Mouse (Mus musculus) MEL (cell line): ENCODE data around the gene Sidt2. TPM values are rescaled to one million over a fixed set of nuclear protein-coding genes. Genes with fewer than 3 reads are reported as not detected.

Experiments
- DNase-seq: peaks from one replicate; pipeline ENCODE4 v3.0.0; 2011; ENCODE audit warnings: low read depth, low spot score
- H3K27ac ChIP-seq: 2 replicates; pipeline ENCODE4 v1.5.1; 2012; ENCODE audit warnings: low read depth, mild to moderate bottlenecking, control low read depth, low read length, moderate library complexity; ENCODE audit not compliant: control insufficient read depth
- H3K27me3 ChIP-seq, 2 experiments: fragments of 150-350 bp in 1 of 2; sonication (generic) in 1 of 2; 2 replicates each; pipeline ENCODE4 v1.6.1; 2012; ENCODE audit warnings: low read length in 2 of 2, mild to moderate bottlenecking in 2 of 2, improper control_type of control experiment in 1 of 2, moderate library complexity in 1 of 2; ENCODE audit not compliant: insufficient read depth in 2 of 2, control insufficient read depth in 1 of 2
- H3K36me3 ChIP-seq, 2 experiments: 2 replicates each; pipeline ENCODE4 v1.6.1; 2012 to 2014; ENCODE audit warnings: low read length in 2 of 2, improper control_type of control experiment in 1 of 2, inconsistent platforms in 1 of 2, mild to moderate bottlenecking in 1 of 2; ENCODE audit not compliant: insufficient read depth in 2 of 2, control insufficient read depth in 1 of 2
- H3K4me1 ChIP-seq, 2 experiments: fragments of 150-350 bp in 1 of 2; sonication (generic) in 1 of 2; 2 replicates each; pipeline ENCODE4 v1.6.1; 2012; ENCODE audit warnings: low read length in 2 of 2, improper control_type of control experiment in 1 of 2, mild to moderate bottlenecking in 1 of 2; ENCODE audit not compliant: insufficient read depth in 2 of 2, control insufficient read depth in 1 of 2
- H3K4me3 ChIP-seq, 2 experiments: fragments of 150-350 bp in 1 of 2; sonication (generic) in 1 of 2; 2 replicates each; pipeline ENCODE4 v1.5.1; 2012; ENCODE audit warnings: low read depth in 2 of 2, low read length in 2 of 2, mild to moderate bottlenecking in 2 of 2, moderate library complexity in 2 of 2, control low read depth in 1 of 2, improper control_type of control experiment in 1 of 2; ENCODE audit not compliant: control insufficient read depth in 1 of 2, insufficient read depth in 1 of 2
- H3K79me2 ChIP-seq: 2 replicates; pipeline ENCODE4 v1.6.1; 2012; ENCODE audit warnings: mild to moderate bottlenecking, low read length, moderate library complexity; ENCODE audit not compliant: control insufficient read depth, poor library complexity, insufficient read depth
- H3K9ac ChIP-seq: 2 replicates; pipeline ENCODE4 v1.6.1; 2012; ENCODE audit warnings: low read depth, mild to moderate bottlenecking, control low read depth, low read length, moderate library complexity; ENCODE audit not compliant: control insufficient read depth, poor library complexity, severe bottlenecking
- H3K9me3 ChIP-seq: fragments of 150-350 bp; sonication (generic); replicated peaks from 2 replicates; pipeline ENCODE4 v1.6.1; 2012; ENCODE audit warnings: mild to moderate bottlenecking, low read length, improper control_type of control experiment, moderate library complexity; ENCODE audit not compliant: insufficient read depth
- CHD1 ChIP-seq: IDR thresholded peaks from 2 replicates; pipeline ENCODE4 v1.6.1; 2012; ENCODE audit warnings: low read depth, mild to moderate bottlenecking, inconsistent platforms, low read length, improper control_type of control experiment
- CTCF ChIP-seq, 3 experiments: IDR thresholded peaks in 2 of 3; conservative IDR thresholded peaks in 1 of 3; 2 replicates each; pipeline ENCODE4 v1.5.1; 2011 to 2012; ENCODE audit warnings: low read length in 3 of 3, low read depth in 2 of 3, mild to moderate bottlenecking in 2 of 3, improper control_type of control experiment in 1 of 3, inconsistent platforms in 1 of 3, mixed read lengths in 1 of 3, moderate library complexity in 1 of 3; ENCODE audit not compliant: control insufficient read depth in 1 of 3, insufficient read depth in 1 of 3, poor library complexity in 1 of 3, severe bottlenecking in 1 of 3
- E2F4 ChIP-seq: IDR thresholded peaks from 2 replicates; pipeline ENCODE4 v1.6.1; 2011; ENCODE audit warnings: low read depth, low read length, improper control_type of control experiment, borderline replicate concordance
- ELF1 ChIP-seq: IDR thresholded peaks from 2 replicates; pipeline ENCODE4 v1.6.1; 2014; ENCODE audit warnings: low read depth, mild to moderate bottlenecking, inconsistent platforms, low read length, improper control_type of control experiment, moderate library complexity
- EP300 ChIP-seq, 2 experiments: IDR thresholded peaks; 2 replicates each; pipeline ENCODE4 v1.6.1; 2011; ENCODE audit warnings: improper control_type of control experiment in 2 of 2, low read length in 2 of 2, low read depth in 1 of 2, mild to moderate bottlenecking in 1 of 2
- GATA1 ChIP-seq: IDR thresholded peaks from 2 replicates; pipeline ENCODE4 v1.6.1; 2011; ENCODE audit warnings: low read depth, low read length, improper control_type of control experiment
- HCFC1 ChIP-seq: IDR thresholded peaks from 2 replicates; pipeline ENCODE4 v1.6.1; 2012; ENCODE audit warnings: low read depth, mild to moderate bottlenecking, inconsistent platforms, low read length, improper control_type of control experiment, moderate library complexity
- MAFK ChIP-seq: IDR thresholded peaks from 2 replicates; pipeline ENCODE4 v1.6.1; 2011; ENCODE audit warnings: low read depth, mild to moderate bottlenecking, low read length, improper control_type of control experiment, borderline replicate concordance
- MEF2A ChIP-seq: IDR thresholded peaks from 2 replicates; pipeline ENCODE4 v1.6.1; 2014; ENCODE audit warnings: low read depth, mild to moderate bottlenecking, inconsistent platforms, low read length, improper control_type of control experiment; ENCODE audit not compliant: poor library complexity, insufficient replicate concordance, severe bottlenecking; ENCODE audit errors: extremely low read depth
- MYB ChIP-seq: IDR thresholded peaks from 2 replicates; pipeline ENCODE4 v1.6.1; 2011; ENCODE audit warnings: mild to moderate bottlenecking, low read depth, low read length, improper control_type of control experiment
- NELFE ChIP-seq: IDR thresholded peaks from 2 replicates; pipeline ENCODE4 v1.6.1; 2011; ENCODE audit warnings: low read depth, low read length, improper control_type of control experiment
- POLR2A ChIP-seq, 2 experiments: IDR thresholded peaks; 2 replicates each; pipeline ENCODE4 v1.6.1; 2011 to 2012; ENCODE audit warnings: low read length in 2 of 2, mild to moderate bottlenecking in 2 of 2, control low read depth in 1 of 2, improper control_type of control experiment in 1 of 2, low read depth in 1 of 2, moderate library complexity in 1 of 2; ENCODE audit not compliant: control insufficient read depth in 1 of 2, insufficient read depth in 1 of 2, poor library complexity in 1 of 2
- POLR2AphosphoS2 ChIP-seq: IDR thresholded peaks from 2 replicates; pipeline ENCODE4 v1.6.1; 2011; ENCODE audit warnings: low read length, improper control_type of control experiment
- POLR2AphosphoS5 ChIP-seq: IDR thresholded peaks from 2 replicates; pipeline ENCODE4 v1.6.1; 2012; ENCODE audit warnings: low read depth, borderline replicate concordance, mild to moderate bottlenecking, inconsistent platforms, low read length, moderate library complexity, mixed read lengths
- RAD21 ChIP-seq: IDR thresholded peaks from 2 replicates; pipeline ENCODE4 v1.6.1; 2011; ENCODE audit warnings: mild to moderate bottlenecking, low read depth, low read length, improper control_type of control experiment
- SMC3 ChIP-seq: IDR thresholded peaks from 2 replicates; pipeline ENCODE4 v1.6.1; 2011; ENCODE audit warnings: low read depth, low read length, improper control_type of control experiment
- TAL1 ChIP-seq: IDR thresholded peaks from 2 replicates; pipeline ENCODE4 v1.6.1; 2012; ENCODE audit warnings: mild to moderate bottlenecking, inconsistent platforms, low read length, moderate library complexity, mixed read lengths
- UBTF ChIP-seq: IDR thresholded peaks from 2 replicates; pipeline ENCODE4 v1.6.1; 2012; ENCODE audit warnings: low read depth, mild to moderate bottlenecking, inconsistent platforms, low read length, improper control_type of control experiment, moderate library complexity, borderline replicate concordance; ENCODE audit not compliant: insufficient read depth
- USF2 ChIP-seq, 2 experiments: IDR thresholded peaks; 2 replicates each; pipeline ENCODE4 v1.6.1; 2011 to 2012; ENCODE audit warnings: improper control_type of control experiment in 2 of 2, low read length in 2 of 2, borderline replicate concordance in 1 of 2, inconsistent platforms in 1 of 2, low read depth in 1 of 2, mild to moderate bottlenecking in 1 of 2; ENCODE audit not compliant: insufficient read depth in 1 of 2
- ZC3H11A ChIP-seq: IDR thresholded peaks from 2 replicates; pipeline ENCODE4 v1.6.1; 2012; ENCODE audit warnings: low read depth, mild to moderate bottlenecking, inconsistent platforms, low read length, improper control_type of control experiment
- ZMIZ1 ChIP-seq: IDR thresholded peaks from 2 replicates; pipeline ENCODE4 v1.6.1; 2012; ENCODE audit warnings: low read depth, mild to moderate bottlenecking, inconsistent platforms, low read length, improper control_type of control experiment, moderate library complexity
- polyA plus RNA-seq, 2 experiments: library from polyadenylated mRNA; stranded (reverse) in 1 of 2; unstranded in 1 of 2; fragments of >175 nt in 1 of 2; fragments of >200 nt in 1 of 2; gene quantifications; 2 replicates each; pipeline versions ENCODE4 v1.2.1 to v1.2.4; 2012; ENCODE audit warnings: low replicate concordance in 2 of 2, low read depth in 1 of 2; ENCODE audit not compliant: insufficient read length in 2 of 2, insufficient read depth in 1 of 2, missing spikeins in 1 of 2
- total RNA-seq: library from RNA; depleted of rRNA; stranded (reverse); fragments of 300-350 nt; gene quantifications from 2 replicates; pipeline ENCODE4 v1.2.3, GENCODE M21; 2012

Sidt2 gene
- total and polyA plus RNA-seq, 3 experiments: 27.0 to 71.8 TPM; not detected in 1

DNA sequence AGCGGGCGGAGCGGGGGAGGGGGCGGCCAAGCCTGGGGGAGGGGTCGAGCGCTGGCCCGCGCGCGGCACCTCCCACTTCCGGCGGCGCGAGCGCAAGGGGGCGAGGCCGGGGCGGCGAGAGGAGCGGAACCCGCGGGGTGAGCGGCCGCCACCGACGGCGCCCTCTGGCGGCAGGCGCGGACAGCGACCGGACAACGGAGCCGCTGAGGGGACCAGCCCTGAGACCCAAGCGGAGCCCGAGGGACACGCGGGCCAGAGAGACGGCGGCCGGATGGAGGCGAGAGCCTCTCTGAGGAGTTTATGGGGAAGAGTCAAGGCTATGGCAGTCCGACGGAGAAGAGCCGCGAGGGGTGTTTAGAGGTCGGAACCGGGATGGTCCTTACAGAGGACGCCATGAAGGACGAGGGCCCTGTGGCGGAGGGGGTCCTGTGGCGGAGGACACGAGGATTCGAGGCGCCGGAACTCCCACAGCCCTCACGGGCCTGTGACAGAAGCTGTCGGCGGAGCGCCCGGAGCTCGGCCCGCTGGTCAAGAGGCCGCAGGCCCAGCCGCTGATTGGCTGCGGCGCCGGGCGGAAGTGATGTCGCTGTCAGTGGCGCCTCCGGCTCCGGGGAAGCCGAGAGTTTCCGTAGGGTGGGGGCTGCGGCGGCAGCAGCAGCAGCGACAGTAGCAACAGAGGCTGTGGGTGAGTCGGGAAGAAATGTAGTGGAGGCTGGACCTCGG, 48.5 kb downstream of the Sidt2 start, which contains the start of the genes Pcsk7 and Rnf214 (continued):
- TF ChIP-seq RAD21 (no peak; the same call in 1 of the 2 replicates), MEF2A (no peak), GATA1 (no peak), ZC3H11A (no peak), USF2 (IDR thresholded peaks at IDR 0.05; ENCODE audit: borderline replicate concordance in 1 of 2, insufficient read depth in 1 of 2, low read depth in 1 of 2, low read length in 2 of 2) (no peak), POLR2AphosphoS5 (no peak), ZMIZ1 (peak; percentile 55; the same call in 1 of the 2 replicates)

DNA sequence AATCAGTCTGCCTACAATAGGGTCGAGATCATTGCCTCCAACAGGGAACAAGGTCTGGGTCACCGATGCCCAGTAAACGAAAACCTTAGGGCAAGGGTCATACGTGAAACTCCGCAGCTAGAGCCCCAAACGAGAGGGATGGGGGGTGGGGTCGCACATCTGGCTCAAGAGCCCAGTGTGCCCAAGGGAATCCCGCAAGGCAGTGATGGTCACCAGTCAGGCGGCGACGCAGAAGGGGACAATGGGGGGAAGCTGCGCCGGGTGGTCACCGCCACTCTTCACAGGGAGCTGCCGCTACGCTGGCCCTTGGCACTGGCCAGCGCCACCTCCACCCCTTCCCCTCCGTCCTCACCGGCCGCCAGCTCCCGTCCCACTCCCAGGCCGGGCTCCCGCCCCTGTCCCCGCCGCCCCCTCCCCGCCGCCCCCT, 49.2 kb downstream of the Sidt2 start:
- peak; percentile 32 for DNase-seq
- Histone ChIP-seq H3K27me3 (no peaks in the 10 kb centered on the region), H3K4me1 (peaks cover 3 to 8% of the 10 kb centered on the region in 2 experiments), H3K9me3 (no peaks in the 10 kb centered on the region), H3K79me2 (peaks cover 15% of the 10 kb centered on the region), H3K9ac (peak overlapping the region; percentile 75), H3K36me3 (peaks cover 0 to 5% of the 10 kb centered on the region in 2 experiments; a peak in 1 of 4 replicates), H3K27ac (peak overlapping the region; percentile 12; the same call in 1 of the 2 replicates), H3K4me3 (peak overlapping the region; percentile 93 to 94)
- TF ChIP-seq UBTF (no peak), ELF1 (no peak), SMC3 (no peak), HCFC1 (no peak), CHD1 (no peak), E2F4 (no peak), TAL1 (no peak), CTCF (IDR thresholded peaks at IDR 0.05 in 2 of 3, conservative IDR thresholded peaks at IDR 0.05 in 1 of 3; ENCODE audit: control insufficient read depth in 1 of 3, insufficient read depth in 1 of 3, low read depth in 2 of 3, low read length in 3 of 3, poor library complexity in 1 of 3, severe bottlenecking in 1 of 3) (no peak), EP300 (IDR thresholded peaks at IDR 0.05; ENCODE audit: low read depth in 1 of 2, low read length in 2 of 2) (no peak), MEF2A (no peak), POLR2A (IDR thresholded peaks at IDR 0.05; ENCODE audit: control insufficient read depth in 1 of 2, insufficient read depth in 1 of 2, low read depth in 1 of 2, low read length in 2 of 2, poor library complexity in 1 of 2) (no peak), MYB (no peak), NELFE (no peak), MAFK (no peak), POLR2AphosphoS2 (no peak), POLR2AphosphoS5 (no peak), ZC3H11A (no peak)
